Mouse (Mus musculus) myocyte (in vitro differentiated cells): ENCODE data around the gene Mpz. TPM values are rescaled to one million over a fixed set of nuclear protein-coding genes. Genes with fewer than 3 reads are reported as not detected.

Experiments used
- H3K27me3 ChIP-seq: one replicate; pipeline ENCODE4 v1.6.1; 2011; ENCODE audit not compliant: control insufficient read depth, insufficient read depth, insufficient read length
- H3K36me3 ChIP-seq: one replicate; pipeline ENCODE4 v1.6.1; 2011; ENCODE audit not compliant: control insufficient read depth, insufficient read depth
- H3K4me2 ChIP-seq: one replicate; pipeline ENCODE4 v1.6.1; 2011; ENCODE audit warnings: low read depth, control low read depth
- H3K4me3 ChIP-seq: one replicate; pipeline ENCODE4 v1.5.1; 2011; ENCODE audit warnings: mild to moderate bottlenecking, control low read depth, moderate library complexity
- H3K79me2 ChIP-seq: one replicate; pipeline ENCODE4 v1.6.1; 2011; ENCODE audit not compliant: control insufficient read depth, insufficient read depth
- H3ac ChIP-seq: one replicate; pipeline ENCODE4 v1.6.1; 2011; ENCODE audit not compliant: control insufficient read depth, insufficient read length
- CEBPB ChIP-seq: IDR thresholded peaks from 2 replicates; pipeline ENCODE4 v1.6.1; 2011; ENCODE audit warnings: mild to moderate bottlenecking, moderate library complexity; ENCODE audit not compliant: poor library complexity, insufficient read depth, severe bottlenecking
- E2F4 ChIP-seq: IDR thresholded peaks from one replicate; pipeline ENCODE4 v1.6.1; 2011; ENCODE audit warnings: mild to moderate bottlenecking, control low read depth, moderate library complexity; ENCODE audit not compliant: insufficient read depth
- MAX ChIP-seq: IDR thresholded peaks from one replicate; pipeline ENCODE4 v1.6.1; 2011; ENCODE audit warnings: low read depth, mild to moderate bottlenecking, control low read depth
- MYOD1 ChIP-seq, 3 experiments: IDR thresholded peaks; one replicate each; pipeline ENCODE4 v1.6.1; 2011; ENCODE audit warnings: control low read depth in 2 of 3, low read depth in 2 of 3, mild to moderate bottlenecking in 2 of 3, moderate library complexity in 1 of 3; ENCODE audit not compliant: insufficient read length in 2 of 3, control insufficient read depth in 1 of 3
- MYOG ChIP-seq, 3 experiments: IDR thresholded peaks; one replicate each; pipeline ENCODE4 v1.6.1; 2011; ENCODE audit warnings: control low read depth in 2 of 3, low read depth in 2 of 3, mild to moderate bottlenecking in 2 of 3; ENCODE audit not compliant: insufficient read length in 2 of 3, control insufficient read depth in 1 of 3, insufficient read depth in 1 of 3
- POLR2A ChIP-seq: IDR thresholded peaks from one replicate; pipeline ENCODE4 v1.6.1; 2011; ENCODE audit warnings: low read depth, mild to moderate bottlenecking, control low read depth, moderate library complexity; ENCODE audit not compliant: insufficient read length
- POLR2AphosphoS2 ChIP-seq: IDR thresholded peaks from one replicate; pipeline ENCODE4 v1.6.1; 2011; ENCODE audit warnings: low read depth, control low read depth; ENCODE audit not compliant: insufficient read length
- REST ChIP-seq: IDR thresholded peaks from one replicate; pipeline ENCODE4 v1.6.1; 2011; ENCODE audit warnings: mild to moderate bottlenecking, control low read depth, moderate library complexity; ENCODE audit not compliant: insufficient read depth, insufficient read length
- SRF ChIP-seq: IDR thresholded peaks from one replicate; pipeline ENCODE4 v1.6.1; 2011; ENCODE audit warnings: low read depth; ENCODE audit not compliant: control insufficient read depth, insufficient read length
- TCF12 ChIP-seq: IDR thresholded peaks from one replicate; pipeline ENCODE4 v1.6.1; 2011; ENCODE audit warnings: mild to moderate bottlenecking, control low read depth; ENCODE audit not compliant: poor library complexity, insufficient read depth, severe bottlenecking
- TCF3 ChIP-seq: IDR thresholded peaks from one replicate; pipeline ENCODE4 v1.6.1; 2011; ENCODE audit warnings: low read depth, control low read depth; ENCODE audit not compliant: insufficient read length
- USF1 ChIP-seq: IDR thresholded peaks from one replicate; pipeline ENCODE4 v1.6.1; 2011; ENCODE audit warnings: low read depth, mild to moderate bottlenecking, control low read depth, moderate library complexity
- polyA plus RNA-seq: library from polyadenylated mRNA; unstranded; fragments of >200 nt; fragmentation: generic; extraction: Trizol; gene quantifications from one replicate; pipeline ENCODE4 v1.2.1, GENCODE M21; 2012; ENCODE audit warnings: missing spikeins

Mpz gene
- polyA plus RNA-seq, 1 experiment = 0.11 TPM

DNA sequence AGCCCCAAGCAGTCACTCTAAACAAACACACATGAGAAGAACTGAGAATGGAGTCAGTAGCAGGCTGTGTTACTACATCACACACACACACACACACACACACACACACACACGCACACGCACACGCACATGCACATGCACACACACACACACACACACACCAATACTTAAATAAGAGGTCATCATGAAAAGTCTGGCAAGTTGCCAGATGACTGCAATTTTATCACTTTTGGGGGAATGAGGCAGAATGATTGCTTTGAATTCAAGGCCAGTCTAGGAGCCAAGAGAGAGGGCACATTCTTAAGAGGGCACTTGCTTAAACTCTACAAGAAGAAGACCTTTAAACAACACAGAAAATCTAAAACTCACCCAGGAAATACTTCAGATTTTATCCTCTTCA, 12.0 kb downstream of the Mpz start:
- no peak overlapping the region for H3K4me2 ChIP-seq
- no peak overlapping the region for H3ac ChIP-seq
- TF ChIP-seq MYOD1 (IDR thresholded peaks at IDR 0.05; ENCODE audit: control insufficient read depth in 1 of 3, insufficient read length in 2 of 3, low read depth in 2 of 3) (no peak), REST (no peak), SRF (no peak), TCF12 (no peak), POLR2A (no peak), MYOG (IDR thresholded peaks at IDR 0.05; ENCODE audit: control insufficient read depth in 1 of 3, insufficient read depth in 1 of 3, insufficient read length in 2 of 3, low read depth in 2 of 3) (no peak), CEBPB (no peak), MAX (no peak), TCF3 (no peak), E2F4 (no peak), USF1 (no peak), POLR2AphosphoS2 (no peak)
- no peaks in the 10 kb centered on the region for H3K79me2 ChIP-seq
- H3K4me3 ChIP-seq = no peak overlapping the region
- H3K27me3 ChIP-seq = no peaks in the 10 kb centered on the region
- H3K36me3 ChIP-seq = no peaks in the 10 kb centered on the region

GRCm38 (mm10) chr1:171164258-171164657, 13.7 kb downstream of the Mpz start:
- no peaks in the 10 kb centered on the region for H3K79me2 ChIP-seq
- H3K36me3 ChIP-seq = no peaks in the 10 kb centered on the region
- no peak overlapping the region for H3K4me3 ChIP-seq
- H3ac ChIP-seq = no peak overlapping the region
- no peak overlapping the region for H3K4me2 ChIP-seq
- H3K27me3 ChIP-seq = no peaks in the 10 kb centered on the region
- TF ChIP-seq CEBPB = no peak
- no peak for TF ChIP-seq E2F4
- TF ChIP-seq USF1 = no peak
- no peak for TF ChIP-seq POLR2A
- no peak for TF ChIP-seq TCF12
- TF ChIP-seq MYOD1 (IDR thresholded peaks at IDR 0.05; ENCODE audit: control insufficient read depth in 1 of 3, insufficient read length in 2 of 3, low read depth in 2 of 3) = no peak
- TF ChIP-seq REST = no peak
- no peak for TF ChIP-seq POLR2AphosphoS2
- no peak for TF ChIP-seq MYOG (IDR thresholded peaks at IDR 0.05; ENCODE audit: control insufficient read depth in 1 of 3, insufficient read depth in 1 of 3, insufficient read length in 2 of 3, low read depth in 2 of 3)
- no peak for TF ChIP-seq MAX
- TF ChIP-seq SRF = no peak

DNA sequence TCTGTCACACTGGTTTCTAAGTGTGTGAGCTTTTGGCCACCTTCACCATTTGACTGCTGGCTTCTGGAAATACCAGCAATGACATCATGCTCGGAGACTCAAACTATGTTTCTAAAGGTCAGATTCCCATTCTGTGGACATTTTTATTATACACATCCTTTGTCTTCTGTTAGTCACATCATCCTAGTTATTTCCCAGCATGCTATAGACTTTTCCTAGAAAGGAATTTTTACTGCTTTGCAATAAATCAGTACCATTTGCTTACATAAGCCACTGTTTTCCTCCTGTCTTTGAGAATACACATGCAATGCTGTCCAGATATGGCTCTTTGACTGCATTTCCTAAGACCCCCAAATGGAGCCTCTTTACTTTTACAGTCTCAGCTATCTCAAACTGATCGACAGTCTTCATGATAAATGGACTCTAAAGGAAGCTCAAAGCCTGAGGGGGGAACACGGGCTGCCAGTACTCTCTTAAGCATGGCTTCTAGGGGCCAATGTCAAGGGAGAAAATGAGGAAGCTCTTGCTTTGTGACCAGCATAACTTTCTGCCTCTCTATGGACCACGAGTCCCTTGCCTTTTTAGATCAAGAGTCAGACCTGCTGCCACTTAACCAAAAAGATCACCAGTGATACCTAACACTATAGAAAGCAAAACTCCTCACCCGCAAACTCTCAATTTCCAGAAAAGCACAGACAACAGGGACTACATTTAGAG, 15.3 kb downstream of the Mpz start:
- Histone ChIP-seq H3K79me2 (no peaks in the 10 kb centered on the region), H3K4me3 (no peak overlapping the region), H3K36me3 (no peaks in the 10 kb centered on the region), H3K27me3 (no peaks in the 10 kb centered on the region), H3ac (no peak overlapping the region), H3K4me2 (no peak overlapping the region)
- TF ChIP-seq MYOD1 (IDR thresholded peaks at IDR 0.05; ENCODE audit: control insufficient read depth in 1 of 3, insufficient read length in 2 of 3, low read depth in 2 of 3) (no peak), TCF12 (no peak), SRF (no peak), POLR2A (no peak), POLR2AphosphoS2 (no peak), MYOG (IDR thresholded peaks at IDR 0.05; ENCODE audit: control insufficient read depth in 1 of 3, insufficient read depth in 1 of 3, insufficient read length in 2 of 3, low read depth in 2 of 3) (no peak), MAX (no peak), CEBPB (no peak)

DNA sequence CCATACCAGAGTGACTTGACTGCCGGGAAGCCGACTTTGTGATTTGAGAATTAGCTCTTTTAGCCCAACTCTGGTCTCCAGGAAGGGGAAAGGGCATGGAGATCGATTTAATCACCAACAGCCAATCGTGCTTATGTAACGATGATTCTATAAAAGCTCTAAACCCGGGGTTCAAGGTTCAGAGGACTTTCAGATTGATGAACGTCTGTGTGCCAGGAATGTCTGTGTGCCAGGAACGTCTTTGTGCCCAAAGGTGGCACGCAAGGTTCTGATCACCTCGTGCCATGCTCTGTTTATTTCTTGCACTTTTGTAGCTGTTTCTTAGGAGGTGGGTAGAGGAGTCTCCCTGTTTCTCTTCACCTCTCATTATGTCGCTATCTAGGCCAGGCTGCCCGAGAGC, 18.4 kb downstream of the Mpz start:
- TF ChIP-seq POLR2AphosphoS2 (no peak), MAX (no peak), TCF3 (no peak), TCF12 (no peak), USF1 (no peak), CEBPB (no peak), E2F4 (no peak), MYOG (IDR thresholded peaks at IDR 0.05; ENCODE audit: control insufficient read depth in 1 of 3, insufficient read depth in 1 of 3, insufficient read length in 2 of 3, low read depth in 2 of 3) (no peak), POLR2A (no peak), MYOD1 (IDR thresholded peaks at IDR 0.05; ENCODE audit: control insufficient read depth in 1 of 3, insufficient read length in 2 of 3, low read depth in 2 of 3) (no peak), REST (no peak), SRF (no peak)
- Histone ChIP-seq H3K36me3 (no peaks in the 10 kb centered on the region), H3K4me2 (no peak overlapping the region), H3K79me2 (no peaks in the 10 kb centered on the region), H3K4me3 (no peak overlapping the region), H3ac (no peak overlapping the region), H3K27me3 (no peaks in the 10 kb centered on the region)

DNA sequence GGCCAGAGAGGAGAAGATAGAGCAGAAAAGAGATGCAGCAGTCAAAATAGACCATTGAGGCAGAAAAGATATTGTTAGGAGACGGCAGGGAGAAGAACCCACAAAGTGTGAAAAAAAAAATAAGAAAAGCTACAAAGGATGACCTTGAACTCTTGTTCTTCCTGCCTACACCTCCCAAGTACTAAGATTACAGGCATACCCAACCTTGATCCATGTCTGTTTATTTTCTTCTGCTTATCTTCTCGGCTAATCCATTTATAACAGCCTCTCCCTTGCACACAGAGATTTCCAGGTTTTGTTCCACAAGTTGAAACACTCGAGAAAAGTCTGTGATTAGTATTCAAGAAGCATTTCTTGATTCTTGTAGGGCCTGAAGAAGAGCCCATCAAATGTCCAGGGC, 19.4 kb downstream of the Mpz start:
- Histone ChIP-seq H3K4me2 (no peak overlapping the region), H3K27me3 (no peaks in the 10 kb centered on the region), H3K79me2 (no peaks in the 10 kb centered on the region), H3ac (no peak overlapping the region), H3K4me3 (no peak overlapping the region), H3K36me3 (no peaks in the 10 kb centered on the region)
- TF ChIP-seq TCF12 (no peak), POLR2AphosphoS2 (no peak)
